Mouse (Mus musculus): ENCODE measurements around the gene Cdc26.

DNA sequence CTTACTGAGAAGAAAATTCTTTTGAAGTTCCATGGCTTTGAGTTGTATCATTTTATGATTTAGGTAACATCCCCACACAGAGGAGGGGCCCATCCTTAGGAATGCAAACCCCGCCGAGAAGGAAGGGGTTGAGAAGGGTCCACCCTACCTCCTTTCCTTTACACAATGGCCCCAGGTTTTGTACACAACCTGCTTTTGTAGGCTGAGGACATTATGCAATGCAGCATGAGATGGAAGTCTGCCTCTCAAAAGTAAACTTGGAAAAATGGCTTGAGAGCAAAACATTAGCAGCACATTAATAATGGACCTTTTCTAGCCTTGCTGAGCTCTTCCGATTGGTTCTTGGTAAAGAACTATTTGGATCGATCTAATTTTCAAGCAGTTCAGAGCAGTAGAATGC, 42.2 kb downstream of the Cdc26 start:
- TF ChIP-seq CTCF (IDR thresholded peaks at IDR 0.05; ENCODE audit: low read depth, low read length) = no peak
- no peak for TF ChIP-seq POLR2A (IDR thresholded peaks at IDR 0.05; ENCODE audit: extremely low read depth, insufficient read depth, low read length)
